Mouse (Mus musculus): ENCODE data around the gene Traf7. TPM values are rescaled to one million over a fixed set of nuclear protein-coding genes. Genes with fewer than 3 reads are reported as not detected.
A peak's percentile ranks its signal among the peaks of the same experiment; 100 is the strongest.

Gene Traf7
- polyA plus RNA-seq, 1 experiment from 2014 or later = 42.6 TPM

DNA sequence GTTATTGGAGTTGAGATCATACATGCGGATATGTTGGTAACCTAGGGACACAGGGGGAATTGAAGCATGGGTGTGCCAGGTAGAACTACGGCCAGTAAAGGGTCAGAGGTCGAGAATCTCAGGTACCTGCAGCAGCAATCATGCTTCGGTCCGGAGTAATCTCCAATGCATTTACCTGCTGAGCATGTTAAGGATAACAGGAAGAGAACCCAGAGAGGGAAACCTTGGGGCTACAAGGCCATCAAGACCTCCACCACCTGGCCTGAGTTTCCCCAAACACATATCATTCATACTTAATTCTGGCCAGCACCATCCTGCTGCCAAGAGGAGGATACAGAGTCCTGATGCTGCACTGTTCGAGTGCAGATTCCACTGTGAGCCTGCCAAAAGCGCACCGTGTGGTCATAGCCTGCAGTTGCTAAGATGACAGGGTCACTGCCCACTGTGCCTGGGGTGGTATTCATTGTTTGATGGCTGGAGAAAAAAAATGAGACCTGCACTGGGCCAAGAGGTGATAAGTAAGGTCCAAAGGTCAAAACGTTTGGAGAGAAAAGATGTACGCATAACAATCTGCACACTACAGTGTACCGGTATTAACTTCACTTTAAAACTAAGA, 49.6 kb downstream of the Traf7 start:
- peak; percentile 21; the same call in 1 of the 2 replicates for ATAC-seq (ENCODE audit: low FRiP score, low TSS enrichment)
- TF ChIP-seq EP300 (optimal IDR thresholded peaks at IDR 0.05) (no peak), CTCF (IDR thresholded peaks at IDR 0.05; ENCODE audit: low read depth) (no peak)
- Histone ChIP-seq H3K27me3 (ENCODE audit: control insufficient read depth, insufficient read depth, low read length) (no peaks in the 10 kb centered on the region), H3K9ac (ENCODE audit: low read length) (peak overlapping the region; percentile 60; the same call in 1 of the 2 replicates), H3K36me3 (ENCODE audit: control insufficient read depth, insufficient read depth, low read length) (peaks cover 23% of the 10 kb centered on the region), H3K9me3 (ENCODE audit: control insufficient read depth, low read length) (no peaks in the 10 kb centered on the region), H3K4me1 (replicated peaks; ENCODE audit: control insufficient read depth, insufficient read depth) (peaks cover 4% of the 10 kb centered on the region; the same call in 1 of the 2 replicates), H3K4me2 (replicated peaks; ENCODE audit: low read depth) (peak overlapping the region; percentile 60), H3K27ac (replicated peaks) (no peak overlapping the region), H3K4me3 (ENCODE audit: low read depth, low read length) (peak overlapping the region; percentile 66)
- WGBS = 34% methylated on average over 11 of the region's 11 CpGs
- no peak for DNase-seq (ENCODE audit: low spot score)

DNA sequence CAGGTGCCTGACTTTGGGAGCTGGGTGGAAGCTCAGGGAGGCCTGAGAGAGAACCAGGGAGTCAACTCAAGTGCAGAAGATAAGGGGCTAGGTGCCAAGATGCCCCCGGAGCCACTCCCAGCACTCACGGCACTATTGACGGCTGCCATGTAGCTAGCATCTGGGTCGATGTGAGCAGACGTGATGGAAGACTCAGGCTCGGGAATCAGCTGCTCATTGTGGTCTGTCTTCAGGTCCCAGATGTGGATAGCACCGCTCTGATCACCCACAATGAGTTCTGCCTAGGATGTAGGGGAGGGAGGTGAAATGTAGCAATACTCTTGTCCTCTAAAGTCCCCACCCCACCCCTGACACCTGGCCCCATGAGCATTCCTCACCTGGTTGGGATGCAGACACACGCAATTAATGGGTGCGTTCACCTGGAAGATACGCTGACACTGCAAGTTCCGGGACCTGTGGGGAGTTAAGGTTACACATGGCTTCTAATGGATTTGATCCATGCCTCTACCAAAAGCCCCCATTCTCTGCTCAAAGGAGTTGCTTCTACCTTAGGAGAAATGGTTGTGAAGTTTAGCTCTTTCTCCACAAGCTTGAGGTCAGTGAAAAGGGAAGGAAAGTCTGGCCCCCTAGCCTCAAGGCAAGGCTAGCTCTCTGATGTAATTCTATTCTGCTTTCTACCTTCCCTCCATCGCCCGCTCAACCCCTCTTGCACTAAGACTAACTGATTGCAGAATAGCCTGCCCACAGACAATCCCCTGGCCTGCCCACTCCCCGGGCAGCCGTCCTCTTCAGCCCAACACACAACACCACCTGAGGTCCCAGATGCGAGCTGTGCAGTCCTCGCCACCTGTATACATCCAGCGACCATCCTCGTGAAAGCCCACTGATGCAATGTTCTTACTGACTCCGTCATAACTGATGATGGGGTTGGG, 50.4 kb downstream of the Traf7 start:
- 90% methylated on average over 20 of the region's 20 CpGs for WGBS
- H3K4me2 ChIP-seq (replicated peaks; ENCODE audit: low read depth) = peak overlapping the region; percentile 60

GRCm38 (mm10) chr17:24476022-24476776, 51.5 kb downstream of the Traf7 start:
- Histone ChIP-seq H3K4me1 (replicated peaks; ENCODE audit: control insufficient read depth, insufficient read depth) (peaks cover 9% of the 10 kb centered on the region; the same call in 1 of the 2 replicates), H3K27me3 (ENCODE audit: control insufficient read depth, insufficient read depth, low read length) (no peaks in the 10 kb centered on the region), H3K9me3 (ENCODE audit: control insufficient read depth, low read length) (no peaks in the 10 kb centered on the region), H3K9ac (ENCODE audit: low read length) (no peak overlapping the region), H3K4me3 (ENCODE audit: low read depth, low read length) (no peak overlapping the region), H3K36me3 (ENCODE audit: control insufficient read depth, insufficient read depth, low read length) (peaks cover 23% of the 10 kb centered on the region), H3K27ac (replicated peaks) (no peak overlapping the region), H3K4me2 (replicated peaks; ENCODE audit: low read depth) (no peak overlapping the region)
- ATAC-seq (ENCODE audit: low FRiP score, low TSS enrichment) = no peak
- 94% methylated on average over 10 of the region's 10 CpGs for WGBS
- no peak for DNase-seq (ENCODE audit: low spot score)
- TF ChIP-seq CTCF (IDR thresholded peaks at IDR 0.05; ENCODE audit: low read depth) (no peak), EP300 (optimal IDR thresholded peaks at IDR 0.05) (no peak)

More for the DNA sequence above, 50.4 kb downstream of the Traf7 start:
- no peak for TF ChIP-seq EP300 (optimal IDR thresholded peaks at IDR 0.05)
- no peak for TF ChIP-seq CTCF (IDR thresholded peaks at IDR 0.05; ENCODE audit: low read depth)
- Histone ChIP-seq H3K36me3 (ENCODE audit: control insufficient read depth, insufficient read depth, low read length) (peaks cover 23% of the 10 kb centered on the region), H3K27me3 (ENCODE audit: control insufficient read depth, insufficient read depth, low read length) (no peaks in the 10 kb centered on the region), H3K9me3 (ENCODE audit: control insufficient read depth, low read length) (no peaks in the 10 kb centered on the region), H3K9ac (ENCODE audit: low read length) (no peak overlapping the region), H3K4me1 (replicated peaks; ENCODE audit: control insufficient read depth, insufficient read depth) (peaks cover 8% of the 10 kb centered on the region; the same call in 1 of the 2 replicates), H3K4me3 (ENCODE audit: low read depth, low read length) (no peak overlapping the region), H3K27ac (replicated peaks) (no peak overlapping the region)
- DNase-seq (ENCODE audit: low spot score) (no peak), ATAC-seq (ENCODE audit: low FRiP score, low TSS enrichment) (no peak)

GRCm38 (mm10) chr17:24475586-24475985, 52.2 kb downstream of the Traf7 start:
- WGBS = 91% methylated on average over 6 of the region's 6 CpGs
- DNase-seq (ENCODE audit: low spot score) = no peak

DNA sequence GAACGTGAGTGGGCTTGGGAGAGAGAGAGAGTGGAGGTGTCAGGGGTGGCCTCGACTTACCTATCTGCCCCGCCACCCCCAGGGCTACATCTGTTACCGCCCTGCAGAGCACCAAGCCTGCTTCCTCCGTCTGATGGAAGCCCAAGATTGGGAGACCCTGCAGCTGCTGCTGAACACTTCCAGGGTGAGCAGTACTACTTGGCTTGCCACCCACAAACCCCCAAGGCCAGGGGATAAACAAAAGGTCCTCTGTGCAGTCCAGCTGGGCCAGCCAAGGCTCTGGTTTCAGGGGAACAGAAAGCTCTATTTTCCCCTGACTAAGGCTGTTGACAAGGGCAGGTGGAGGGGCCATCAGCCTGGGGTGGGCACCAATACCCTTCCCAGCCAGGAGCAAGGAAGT, 53.2 kb downstream of the Traf7 start:
- H3K4me3 ChIP-seq (ENCODE audit: low read depth, low read length) = no peak overlapping the region
- 81% methylated on average over 5 of the region's 5 CpGs for WGBS
- peaks cover 23% of the 10 kb centered on the region for H3K36me3 ChIP-seq (ENCODE audit: control insufficient read depth, insufficient read depth, low read length)
- no peak overlapping the region; the same call in 1 of the 2 replicates for H3K27ac ChIP-seq (replicated peaks)
- no peak overlapping the region for H3K4me2 ChIP-seq (replicated peaks; ENCODE audit: low read depth)
- no peak for TF ChIP-seq CTCF (IDR thresholded peaks at IDR 0.05; ENCODE audit: low read depth)
- no peak for TF ChIP-seq EP300 (optimal IDR thresholded peaks at IDR 0.05)
- no peaks in the 10 kb centered on the region for H3K9me3 ChIP-seq (ENCODE audit: control insufficient read depth, low read length)
- H3K9ac ChIP-seq (ENCODE audit: low read length) = no peak overlapping the region
- peaks cover 11% of the 10 kb centered on the region; the same call in 1 of the 2 replicates for H3K4me1 ChIP-seq (replicated peaks; ENCODE audit: control insufficient read depth, insufficient read depth)
- no peak for DNase-seq (ENCODE audit: low spot score)
- ATAC-seq (ENCODE audit: low FRiP score, low TSS enrichment) = no peak
- H3K27me3 ChIP-seq (ENCODE audit: control insufficient read depth, insufficient read depth, low read length) = no peaks in the 10 kb centered on the region

More at GRCm38 (mm10) chr17:24475586-24475985, 52.2 kb downstream of the Traf7 start:
- H3K27ac ChIP-seq (replicated peaks) = no peak overlapping the region
- H3K36me3 ChIP-seq (ENCODE audit: control insufficient read depth, insufficient read depth, low read length) = peaks cover 23% of the 10 kb centered on the region
- no peak overlapping the region for H3K4me2 ChIP-seq (replicated peaks; ENCODE audit: low read depth)
- TF ChIP-seq CTCF (IDR thresholded peaks at IDR 0.05; ENCODE audit: low read depth) (no peak), EP300 (optimal IDR thresholded peaks at IDR 0.05) (no peak)
- no peaks in the 10 kb centered on the region for H3K27me3 ChIP-seq (ENCODE audit: control insufficient read depth, insufficient read depth, low read length)
- no peak overlapping the region for H3K9ac ChIP-seq (ENCODE audit: low read length)
- H3K9me3 ChIP-seq (ENCODE audit: control insufficient read depth, low read length) = no peaks in the 10 kb centered on the region
- peaks cover 11% of the 10 kb centered on the region; the same call in 1 of the 2 replicates for H3K4me1 ChIP-seq (replicated peaks; ENCODE audit: control insufficient read depth, insufficient read depth)
- H3K4me3 ChIP-seq (ENCODE audit: low read depth, low read length) = no peak overlapping the region
- ATAC-seq (ENCODE audit: low FRiP score, low TSS enrichment) = no peak

Measured in stomach, postnatal 0 days (tissue).